Mouse (Mus musculus): Measurements from ENCODE around the gene Frmd8. TPM values are rescaled to one million over a fixed set of nuclear protein-coding genes. Genes with fewer than 3 reads are reported as not detected.

Gene Frmd8
- 8.5 and 13.3 TPM in 2 replicates for total RNA-seq (2014; rRNA removed)
- polyA plus RNA-seq (2015; fragmentation: Nextera tagmentation; extraction: Ambion mirVana), result 9.0 and 10.3 TPM in 2 replicates

DNA sequence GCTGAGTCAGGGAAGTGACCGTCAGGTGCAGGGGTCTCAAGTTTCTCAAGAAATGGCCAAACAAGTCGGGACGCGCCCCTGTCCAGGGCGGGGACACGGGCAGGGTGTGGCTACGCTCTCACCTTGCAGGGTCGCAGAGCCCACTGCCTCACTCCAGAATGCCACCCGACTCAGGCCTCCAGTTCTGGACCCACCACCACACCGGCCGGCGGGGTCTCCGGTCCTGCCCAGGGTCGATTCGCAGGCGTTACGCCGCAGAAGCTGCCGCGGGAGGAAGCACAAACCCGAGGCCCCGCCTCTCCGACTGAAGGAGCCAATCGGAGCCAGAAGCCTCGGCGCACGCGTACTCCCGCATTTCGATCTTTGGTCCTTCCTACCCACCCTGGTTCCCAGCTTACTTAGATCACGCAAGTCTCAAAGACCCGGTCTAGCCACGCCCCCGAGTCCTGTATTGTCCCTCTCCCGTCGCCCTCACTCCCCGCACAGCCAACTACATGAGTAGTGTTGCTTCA is at the start of gene Frmd8:
Gene Frmd8 (minus strand): TSS at position 306 of the 512 bp plus-strand sequence.
- Histone ChIP-seq H3K4me2 (ENCODE audit: low read depth) (peak within 1 kb of the TSS; percentile 84), H3K9me3 (ENCODE audit: low read length) (no peaks in the 10 kb centered on the region), H3K27ac (ENCODE audit: low read depth, low read length) (peak within 1 kb of the TSS; percentile 62), H3K27me3 (ENCODE audit: insufficient read depth, low read length) (no peaks in the 10 kb centered on the region), H3K4me1 (ENCODE audit: insufficient read depth) (peaks cover 12% of the 10 kb centered on the region; the same call in 1 of the 2 replicates), H3K4me3 (ENCODE audit: low read depth, low read length) (peak within 1 kb of the TSS; percentile 67), H3K9ac (peak within 1 kb of the TSS; percentile 63), H3K36me3 (ENCODE audit: insufficient read depth) (no peaks in the 10 kb centered on the region)
- WGBS, result under 1% methylated on average over 37 of the region's 37 CpGs
- TF ChIP-seq CTCF (IDR thresholded peaks at IDR 0.05; ENCODE audit: low read depth), result no peak
- ATAC-seq, result peak; percentile 97
- peak; percentile 97 for DNase-seq

DNA sequence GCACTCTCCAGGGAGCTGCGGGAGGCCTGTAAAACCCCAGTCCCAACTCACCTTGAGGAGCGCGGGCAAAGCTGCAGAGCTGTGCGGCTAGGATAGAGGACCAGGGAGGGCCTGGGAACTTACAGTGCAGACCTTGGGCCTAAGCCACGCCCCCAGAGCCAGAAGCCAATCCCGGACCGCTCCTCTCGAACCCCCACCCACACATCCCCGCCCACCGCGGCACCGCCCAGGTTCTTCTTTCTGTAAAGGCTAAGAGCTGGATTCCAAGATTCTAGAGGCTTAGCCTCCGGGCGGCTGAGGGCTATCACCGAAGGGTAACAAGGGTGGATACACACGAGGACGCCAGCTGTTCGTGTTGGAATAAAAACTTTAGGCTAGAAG is 49.6 kb upstream of the Frmd8 start, which contains the start of gene Cdc42ep2:
Gene Cdc42ep2 (minus strand): TSS at position 104 of the 381 bp plus-strand sequence.
- ATAC-seq (peak; percentile 95), DNase-seq (peak; percentile 93)
- 0% methylated on average over 18 of the region's 18 CpGs for WGBS
- Histone ChIP-seq H3K27ac (ENCODE audit: low read depth, low read length) (peak within 1 kb of the TSS; percentile 60), H3K27me3 (ENCODE audit: insufficient read depth, low read length) (no peaks in the 10 kb centered on the region), H3K36me3 (ENCODE audit: insufficient read depth) (no peaks in the 10 kb centered on the region), H3K9me3 (ENCODE audit: low read length) (no peaks in the 10 kb centered on the region), H3K4me2 (ENCODE audit: low read depth) (peak within 1 kb of the TSS; percentile 94), H3K4me3 (ENCODE audit: low read depth, low read length) (peak within 1 kb of the TSS; percentile 60), H3K4me1 (ENCODE audit: insufficient read depth) (0 out of 2 replicates have a peak, but pooled peaks cover 3% of the 10 kb centered on the region), H3K9ac (peak within 1 kb of the TSS; percentile 70)
- no peak for TF ChIP-seq CTCF (IDR thresholded peaks at IDR 0.05; ENCODE audit: low read depth)

DNA sequence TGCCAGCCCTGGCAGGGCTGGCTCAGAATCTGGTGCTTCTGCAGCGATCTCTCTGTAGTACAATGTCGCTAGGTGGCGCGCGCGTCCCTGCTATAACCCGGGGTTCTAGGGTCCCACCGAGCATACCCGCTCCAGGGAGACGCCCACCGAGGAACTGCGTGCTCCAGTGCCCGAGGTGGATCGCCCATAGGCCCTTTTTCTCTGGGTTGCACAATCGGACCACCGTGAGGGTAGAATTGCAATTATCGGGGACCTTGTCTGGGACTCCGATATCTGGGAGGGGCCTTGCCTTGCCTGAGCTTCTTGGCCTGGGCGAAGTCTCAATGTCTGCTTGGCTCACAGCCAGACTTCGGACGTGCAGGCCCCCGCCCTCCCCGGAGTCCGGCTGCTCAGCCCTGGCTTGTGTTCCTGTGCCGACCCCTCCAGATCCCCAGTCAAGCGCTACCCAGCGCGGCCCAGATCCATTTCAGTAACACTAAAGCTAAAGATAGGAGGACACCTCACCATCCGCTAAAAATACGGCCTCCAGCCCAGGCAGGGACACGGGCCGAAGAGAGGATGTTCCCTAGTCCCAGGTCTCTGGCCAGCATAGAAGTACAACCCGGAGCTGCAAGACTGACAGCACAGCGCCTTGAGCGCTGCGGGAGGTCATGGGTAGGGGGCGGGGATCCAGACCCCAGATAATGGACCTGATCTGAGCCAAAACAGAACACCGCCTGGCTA is 49.1 kb upstream of the Frmd8 start:
- Histone ChIP-seq H3K4me3 (ENCODE audit: low read depth, low read length) (peak overlapping the region; percentile 60), H3K4me2 (ENCODE audit: low read depth) (peak overlapping the region; percentile 94), H3K9ac (peak overlapping the region; percentile 70), H3K9me3 (ENCODE audit: low read length) (no peaks in the 10 kb centered on the region), H3K36me3 (ENCODE audit: insufficient read depth) (no peaks in the 10 kb centered on the region), H3K27me3 (ENCODE audit: insufficient read depth, low read length) (no peaks in the 10 kb centered on the region), H3K27ac (ENCODE audit: low read depth, low read length) (peak overlapping the region; percentile 60), H3K4me1 (ENCODE audit: insufficient read depth) (0 out of 2 replicates have a peak, but pooled peaks cover 3% of the 10 kb centered on the region)
- TF ChIP-seq CTCF (IDR thresholded peaks at IDR 0.05; ENCODE audit: low read depth), result peak; percentile 86
- peak; percentile 95 for DNase-seq
- ATAC-seq, result peak; percentile 90
- WGBS, result under 1% methylated on average over 38 of the region's 38 CpGs

GRCm38 (mm10) chr19:5922963-5923362 is 47.9 kb upstream of the Frmd8 start:
- 92% methylated on average over 3 of the region's 3 CpGs for WGBS
- no peak overlapping the region for H3K4me3 ChIP-seq (ENCODE audit: low read depth, low read length)

GRCm38 (mm10) chr19:5922119-5922942 is 47.3 kb upstream of the Frmd8 start:
- peak overlapping the region; percentile 14; the same call in 1 of the 2 replicates for H3K9ac ChIP-seq
- no peak for DNase-seq
- 0 out of 2 replicates have a peak overlapping the region, but pooled peaks have one; percentile 2 for H3K4me2 ChIP-seq (ENCODE audit: low read depth)
- WGBS, result 78% methylated on average over 15 of the region's 15 CpGs
- no peak overlapping the region for H3K27ac ChIP-seq (ENCODE audit: low read depth, low read length)
- no peak for TF ChIP-seq CTCF (IDR thresholded peaks at IDR 0.05; ENCODE audit: low read depth)
- H3K9me3 ChIP-seq (ENCODE audit: low read length), result no peaks in the 10 kb centered on the region
- ATAC-seq, result no peak
- no peaks in the 10 kb centered on the region for H3K27me3 ChIP-seq (ENCODE audit: insufficient read depth, low read length)
- 0 out of 2 replicates have a peak, but pooled peaks cover 3% of the 10 kb centered on the region for H3K4me1 ChIP-seq (ENCODE audit: insufficient read depth)
- peaks cover 12% of the 10 kb centered on the region for H3K36me3 ChIP-seq (ENCODE audit: insufficient read depth)
- H3K4me3 ChIP-seq (ENCODE audit: low read depth, low read length), result no peak overlapping the region

More at GRCm38 (mm10) chr19:5922963-5923362, 47.9 kb upstream of the Frmd8 start:
- H3K9me3 ChIP-seq (ENCODE audit: low read length), result no peaks in the 10 kb centered on the region
- no peak for TF ChIP-seq CTCF (IDR thresholded peaks at IDR 0.05; ENCODE audit: low read depth)
- H3K4me2 ChIP-seq (ENCODE audit: low read depth), result no peak overlapping the region
- peaks cover 7% of the 10 kb centered on the region for H3K36me3 ChIP-seq (ENCODE audit: insufficient read depth)
- ATAC-seq (no peak), DNase-seq (no peak)
- H3K27ac ChIP-seq (ENCODE audit: low read depth, low read length), result no peak overlapping the region
- no peaks in the 10 kb centered on the region for H3K27me3 ChIP-seq (ENCODE audit: insufficient read depth, low read length)
- H3K9ac ChIP-seq, result no peak overlapping the region
- 0 out of 2 replicates have a peak, but pooled peaks cover 3% of the 10 kb centered on the region for H3K4me1 ChIP-seq (ENCODE audit: insufficient read depth)

DNA sequence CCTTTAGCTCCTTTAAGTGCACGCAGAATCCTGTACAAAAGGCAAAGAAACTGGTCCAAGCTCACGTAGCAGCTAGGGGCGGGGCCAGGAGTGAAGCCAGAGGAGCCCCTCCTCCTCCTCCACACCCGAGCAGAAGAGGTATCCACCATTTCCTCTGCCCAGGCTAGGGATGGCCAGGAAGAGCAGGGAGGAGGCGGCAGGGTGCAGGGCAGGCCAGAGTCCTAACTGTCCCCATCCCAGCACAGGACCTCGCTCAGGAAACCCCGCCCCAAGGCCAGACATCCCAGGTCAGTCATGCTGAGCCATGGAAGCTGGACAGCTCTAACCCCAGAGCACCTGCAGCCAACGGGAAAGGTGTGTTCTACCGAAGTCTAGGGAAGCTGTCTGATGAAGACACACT is 46.6 kb upstream of the Frmd8 start:
- Histone ChIP-seq H3K4me2 (ENCODE audit: low read depth) (0 out of 2 replicates have a peak overlapping the region, but pooled peaks have one; percentile 2), H3K27me3 (ENCODE audit: insufficient read depth, low read length) (no peaks in the 10 kb centered on the region), H3K27ac (ENCODE audit: low read depth, low read length) (no peak overlapping the region), H3K9ac (peak overlapping the region; percentile 14; the same call in 1 of the 2 replicates), H3K4me3 (ENCODE audit: low read depth, low read length) (no peak overlapping the region), H3K4me1 (ENCODE audit: insufficient read depth) (0 out of 2 replicates have a peak, but pooled peaks cover 3% of the 10 kb centered on the region), H3K36me3 (ENCODE audit: insufficient read depth) (peaks cover 15% of the 10 kb centered on the region), H3K9me3 (ENCODE audit: low read length) (no peaks in the 10 kb centered on the region)
- no peak for TF ChIP-seq CTCF (IDR thresholded peaks at IDR 0.05; ENCODE audit: low read depth)
- WGBS, result 19% methylated on average over 9 of the region's 9 CpGs
- ATAC-seq (no peak), DNase-seq (no peak)
